Mouse (Mus musculus): Measurements from ENCODE around the gene Olfr1274-ps.
"Not testable (repeated sequence)": the region's sequence is repeated elsewhere in the genome, so short reads cannot be mapped to it uniquely, and the experiment has no call there.

Gene Olfr1274-ps

GRCm38 (mm10) chr2:90398633-90399107, at the start of gene Olfr1274-ps:
Olfr1274-ps (plus strand) TSS chr2:90398683.
- not testable (repeated sequence) for DNase-seq (ENCODE audit: low spot score)

- not testable (repeated sequence) for DNase-seq (ENCODE audit: low spot score)
Observed at GRCm38 (mm10) chr2:90351047-90351446, 47.4 kb upstream of the Olfr1274-ps start.

- not testable (repeated sequence) for DNase-seq (ENCODE audit: low spot score)
Observed at GRCm38 (mm10) chr2:90351540-90351939, 46.9 kb upstream of the Olfr1274-ps start.

- DNase-seq (ENCODE audit: low spot score): not testable (repeated sequence)
Observed at GRCm38 (mm10) chr2:90359229-90359628, 39.3 kb upstream of the Olfr1274-ps start.

GRCm38 (mm10) chr2:90360199-90360598, 38.3 kb upstream of the Olfr1274-ps start:
- DNase-seq (ENCODE audit: low spot score): not testable (repeated sequence)

- not testable (repeated sequence) for DNase-seq (ENCODE audit: low spot score)
Observed at GRCm38 (mm10) chr2:90414110-90414821, 15.8 kb downstream of the Olfr1274-ps start.

GRCm38 (mm10) chr2:90422282-90422681, 23.8 kb downstream of the Olfr1274-ps start:
- DNase-seq (ENCODE audit: low spot score): not testable (repeated sequence)

- not testable (repeated sequence) for DNase-seq (ENCODE audit: low spot score)
Observed at GRCm38 (mm10) chr2:90424937-90425336, 26.5 kb downstream of the Olfr1274-ps start.

GRCm38 (mm10) chr2:90428988-90429717, 30.7 kb downstream of the Olfr1274-ps start:
- DNase-seq (ENCODE audit: low spot score): not testable (repeated sequence)

GRCm38 (mm10) chr2:90429782-90430181, 31.3 kb downstream of the Olfr1274-ps start:
- DNase-seq (ENCODE audit: low spot score): not testable (repeated sequence)

- DNase-seq (ENCODE audit: low spot score): not testable (repeated sequence)
Observed at GRCm38 (mm10) chr2:90437453-90437852, 39.0 kb downstream of the Olfr1274-ps start.

GRCm38 (mm10) chr2:90440169-90440568, 41.7 kb downstream of the Olfr1274-ps start:
- DNase-seq (ENCODE audit: low spot score): not testable (repeated sequence)

- DNase-seq (ENCODE audit: low spot score): not testable (repeated sequence)
Observed at GRCm38 (mm10) chr2:90441811-90442210, 43.3 kb downstream of the Olfr1274-ps start.

GRCm38 (mm10) chr2:90443811-90444210, 45.3 kb downstream of the Olfr1274-ps start:
- no peak for DNase-seq (ENCODE audit: low spot score)

GRCm38 (mm10) chr2:90448967-90449740, 50.7 kb downstream of the Olfr1274-ps start:
- no peak for DNase-seq (ENCODE audit: low spot score)

GRCm38 (mm10) chr2:90452380-90452779, 53.9 kb downstream of the Olfr1274-ps start:
- DNase-seq (ENCODE audit: low spot score): no peak

Measured in urinary bladder, postnatal 10 days (tissue).